ENCODE assay signal across 8 mouse cellular contexts in genomic region chr5:123171646-123172350, GRCm38 (mm10). TPM values are rescaled to one million over a fixed set of nuclear protein-coding genes. Genes with fewer than 3 reads are reported as not detected.
A peak's percentile ranks its signal among the peaks of the same experiment; 100 is the strongest.
DNase-seq lines count a peak whose midpoint lies in the region; ATAC-seq and TF ChIP-seq lines count a peak whose summit lies in the region.

No protein-coding gene starts in this region.

- peak overlapping the region; percentile 33; the same call in 1 of the 2 replicates for H3K9ac ChIP-seq in heart, embryonic 13.5 days
- no peak overlapping the region for H3K9ac ChIP-seq in kidney, postnatal 0 days (ENCODE audit: low read depth, low read length)
- no peak overlapping the region for H3K9ac ChIP-seq in liver, embryonic 12.5 days
- H3K9ac ChIP-seq in stomach, embryonic 14.5 days (replicated peaks; ENCODE audit: low read depth, low read length) = no peak overlapping the region

- DNase-seq in c-Kit-negative CD71-positive TER-119-positive erythroid progenitor cells, embryonic 14.5 days (ENCODE audit: low read depth, low spot score) = peak; percentile 81
- peak; percentile 71 for DNase-seq in fibroblast of lung, adult 2 months (ENCODE audit: low read depth)
- peak; percentile 97 for DNase-seq in kidney, postnatal 0 days (ENCODE audit: low spot score)
- DNase-seq in natural killer cell, adult 2 months (ENCODE audit: low spot score in 2 of 2) = peak; percentile 74 to 84

- peaks cover 13% of the 10 kb centered on the region for H3K36me3 ChIP-seq in heart, embryonic 13.5 days
- 0 out of 2 replicates have a peak, but pooled peaks cover 7% of the 10 kb centered on the region for H3K36me3 ChIP-seq in kidney, postnatal 0 days (ENCODE audit: insufficient read depth, low read length)
- H3K36me3 ChIP-seq in liver, embryonic 12.5 days = peaks cover 8% of the 10 kb centered on the region
- peaks cover 4% of the 10 kb centered on the region; the same call in 1 of the 2 replicates for H3K36me3 ChIP-seq in stomach, embryonic 14.5 days (ENCODE audit: control insufficient read depth, insufficient read depth, low read length)

- H3K4me1 ChIP-seq in heart, embryonic 13.5 days = peaks cover 11% of the 10 kb centered on the region
- peaks cover 7% of the 10 kb centered on the region; the same call in 1 of the 2 replicates for H3K4me1 ChIP-seq in kidney, postnatal 0 days (replicated peaks; ENCODE audit: insufficient read depth, low read length)
- peaks cover 24% of the 10 kb centered on the region for H3K4me1 ChIP-seq in liver, embryonic 12.5 days
- no peaks in the 10 kb centered on the region for H3K4me1 ChIP-seq in stomach, embryonic 14.5 days (ENCODE audit: control insufficient read depth, insufficient read depth, low read length)

- peak overlapping the region; percentile 35 for H3K4me3 ChIP-seq in heart, embryonic 13.5 days
- peak overlapping the region; percentile 16; the same call in 1 of the 2 replicates for H3K4me3 ChIP-seq in kidney, postnatal 0 days (replicated peaks; ENCODE audit: low read depth, low read length)
- H3K4me3 ChIP-seq in liver, embryonic 12.5 days = 0 out of 2 replicates have a peak overlapping the region, but pooled peaks have one; percentile 5
- peak overlapping the region; percentile 17 for H3K4me3 ChIP-seq in stomach, embryonic 14.5 days (ENCODE audit: low read depth, low read length)

- H3K4me2 ChIP-seq in heart, embryonic 13.5 days = peak overlapping the region; percentile 62
- peak overlapping the region; percentile 57 for H3K4me2 ChIP-seq in kidney, postnatal 0 days (ENCODE audit: low read length)
- peak overlapping the region; percentile 59 for H3K4me2 ChIP-seq in liver, embryonic 12.5 days
- peak overlapping the region; percentile 25 for H3K4me2 ChIP-seq in stomach, embryonic 14.5 days (replicated peaks; ENCODE audit: low read depth, low read length)

- no peaks in the 10 kb centered on the region for H3K9me3 ChIP-seq in heart, embryonic 13.5 days
- H3K9me3 ChIP-seq in kidney, postnatal 0 days (replicated peaks; ENCODE audit: low read length) = no peaks in the 10 kb centered on the region
- no peaks in the 10 kb centered on the region for H3K9me3 ChIP-seq in liver, embryonic 12.5 days (replicated peaks)
- H3K9me3 ChIP-seq in stomach, embryonic 14.5 days (ENCODE audit: control insufficient read depth, low read depth, low read length) = no peaks in the 10 kb centered on the region

- WGBS in heart, embryonic 13.5 days = 13% methylated on average over 22 of the region's 22 CpGs
- 10% methylated on average over 22 of the region's 22 CpGs for WGBS in kidney, postnatal 0 days
- WGBS in liver, embryonic 12.5 days (ENCODE audit: insufficient replicate concordance) = 25% methylated on average over 22 of the region's 22 CpGs
- WGBS in stomach, embryonic 14.5 days = 10% methylated on average over 22 of the region's 22 CpGs

- ATAC-seq in CD4-positive, CD25-positive, alpha-beta regulatory T cell, adult 4 months = peak; percentile 72
- peak; percentile 49; the same call in 1 of the 2 replicates for ATAC-seq in heart, embryonic 13.5 days (ENCODE audit: extremely low read depth, insufficient number of reproducible peaks, low FRiP score, low TSS enrichment)
- ATAC-seq in kidney, postnatal 0 days (replicated peaks; ENCODE audit: low FRiP score, low read depth) = peak; percentile 88
- ATAC-seq in liver, embryonic 12.5 days = peak; percentile 88
- ATAC-seq in stomach, embryonic 14.5 days (ENCODE audit: insufficient number of reproducible peaks, insufficient read depth, low FRiP score, low read depth) = peak; percentile 87

- peak; percentile 100 for TF ChIP-seq CTCF in kidney, postnatal 0 days (IDR thresholded peaks at IDR 0.05; ENCODE audit: low read depth)

- no peaks in the 10 kb centered on the region for H3K27me3 ChIP-seq in heart, embryonic 13.5 days (replicated peaks)
- H3K27me3 ChIP-seq in kidney, postnatal 0 days (ENCODE audit: insufficient read depth, low read length) = no peaks in the 10 kb centered on the region
- H3K27me3 ChIP-seq in liver, embryonic 12.5 days (replicated peaks) = no peaks in the 10 kb centered on the region
- H3K27me3 ChIP-seq in stomach, embryonic 14.5 days (ENCODE audit: control insufficient read depth, insufficient read depth, low read length) = no peaks in the 10 kb centered on the region

- no peak overlapping the region for H3K27ac ChIP-seq in heart, embryonic 13.5 days (replicated peaks)
- H3K27ac ChIP-seq in kidney, postnatal 0 days = no peak overlapping the region
- peak overlapping the region; percentile 27; the same call in 1 of the 2 replicates for H3K27ac ChIP-seq in liver, embryonic 12.5 days
- no peak overlapping the region for H3K27ac ChIP-seq in stomach, embryonic 14.5 days (ENCODE audit: low read length)

RNA-seq across cellular contexts. Expression of gene Psmd9, which starts 2.6 kb away (rescaled TPM):
- polyA plus RNA-seq in CD4-positive, CD25-positive, alpha-beta regulatory T cell, adult 4 months (2017; shearing (Covaris generic)) = 10 to 100 TPM; 36.5 to 41.5 TPM
- polyA plus RNA-seq in heart, embryonic 13.5 days (2015; fragmentation: Nextera tagmentation; extraction: Ambion mirVana) = 57.2 and 62.8 TPM in 2 replicates
- 77.4 and 78.7 TPM in 2 replicates for polyA plus RNA-seq in kidney, postnatal 0 days (2015; fragmentation: Nextera tagmentation; extraction: Ambion mirVana)
- 77.4 and 77.8 TPM in 2 replicates for polyA plus RNA-seq in liver, embryonic 12.5 days (2016; fragmentation: Nextera tagmentation; extraction: Ambion mirVana)
- 72.8 and 82.3 TPM in 2 replicates for polyA plus RNA-seq in stomach, embryonic 14.5 days (2014; fragmentation: Nextera tagmentation; extraction: Ambion mirVana)

RNA-seq across cellular contexts. Expression of gene Hpd, which starts 10.7 kb away (rescaled TPM):
- polyA plus RNA-seq in CD4-positive, CD25-positive, alpha-beta regulatory T cell, adult 4 months (2017; shearing (Covaris generic)) = not detected
- 0.37 and 1.5 TPM in 2 replicates for polyA plus RNA-seq in heart, embryonic 13.5 days (2015; fragmentation: Nextera tagmentation; extraction: Ambion mirVana)
- polyA plus RNA-seq in kidney, postnatal 0 days (2015; fragmentation: Nextera tagmentation; extraction: Ambion mirVana) = 0.32 and 0.45 TPM in 2 replicates
- 5.9 and 6.1 TPM in 2 replicates for polyA plus RNA-seq in liver, embryonic 12.5 days (2016; fragmentation: Nextera tagmentation; extraction: Ambion mirVana)
- polyA plus RNA-seq in stomach, embryonic 14.5 days (2014; fragmentation: Nextera tagmentation; extraction: Ambion mirVana) = 0.36 TPM in 1 of 2 replicates, not detected in the other

RNA-seq across cellular contexts. Expression of gene Setd1b, which starts 29.8 kb away (rescaled TPM):
- polyA plus RNA-seq in CD4-positive, CD25-positive, alpha-beta regulatory T cell, adult 4 months (2017; shearing (Covaris generic)) = 10 to 100 TPM; 17.1 to 20.8 TPM
- polyA plus RNA-seq in heart, embryonic 13.5 days (2015; fragmentation: Nextera tagmentation; extraction: Ambion mirVana) = 6.1 and 6.2 TPM in 2 replicates
- 7.0 and 7.1 TPM in 2 replicates for polyA plus RNA-seq in kidney, postnatal 0 days (2015; fragmentation: Nextera tagmentation; extraction: Ambion mirVana)
- polyA plus RNA-seq in liver, embryonic 12.5 days (2016; fragmentation: Nextera tagmentation; extraction: Ambion mirVana) = 6.0 and 6.1 TPM in 2 replicates
- 12.9 and 14.3 TPM in 2 replicates for polyA plus RNA-seq in stomach, embryonic 14.5 days (2014; fragmentation: Nextera tagmentation; extraction: Ambion mirVana)

RNA-seq across cellular contexts. Expression of gene Rhof, which starts 39.3 kb away (rescaled TPM):
- polyA plus RNA-seq in CD4-positive, CD25-positive, alpha-beta regulatory T cell, adult 4 months (2017; shearing (Covaris generic)) = 100 to 1,000 TPM in 1 of 2 experiments, 10 to 100 TPM in 1; 80.6 to 101 TPM
- polyA plus RNA-seq in heart, embryonic 13.5 days (2015; fragmentation: Nextera tagmentation; extraction: Ambion mirVana) = 0.94 and 1.7 TPM in 2 replicates
- 3.2 and 3.3 TPM in 2 replicates for polyA plus RNA-seq in kidney, postnatal 0 days (2015; fragmentation: Nextera tagmentation; extraction: Ambion mirVana)
- 3.9 and 4.8 TPM in 2 replicates for polyA plus RNA-seq in liver, embryonic 12.5 days (2016; fragmentation: Nextera tagmentation; extraction: Ambion mirVana)
- polyA plus RNA-seq in stomach, embryonic 14.5 days (2014; fragmentation: Nextera tagmentation; extraction: Ambion mirVana) = 2.0 and 2.3 TPM in 2 replicates
